Mouse (Mus musculus) megakaryocyte, embryonic 14.5 days (primary cell): ENCODE measurements around the gene Car5a.

ENCODE experiments used
- FLI1 ChIP-seq: IDR thresholded peaks from 2 replicates; pipeline ENCODE4 v1.6.1; 2012; ENCODE audit warnings: low read length, inconsistent platforms, mixed read lengths
- GATA1 ChIP-seq: IDR thresholded peaks from 3 replicates; pipeline ENCODE4 v1.6.1; 2012; ENCODE audit warnings: mixed read lengths, low read length, inconsistent platforms, borderline replicate concordance

- no peak for TF ChIP-seq GATA1
- TF ChIP-seq FLI1, result no peak
Observed at GRCm38 (mm10) chr8:121905420-121905819, 39.3 kb downstream of the Car5a start.
